Mouse (Mus musculus) olfactory bulb, adult 2 months (tissue): ENCODE data around the gene Eps8l1.

ENCODE experiments used
- CTCF ChIP-seq: fragments of 200-500 bp; IDR thresholded peaks from 2 replicates; pipeline ENCODE4 v1.5.1; 2012; ENCODE audit warnings: low read depth, mild to moderate bottlenecking, low read length, moderate library complexity; ENCODE audit not compliant: insufficient read depth
- POLR2A ChIP-seq: fragments of 200-500 bp; IDR thresholded peaks from 2 replicates; pipeline ENCODE4 v1.6.1; 2012; ENCODE audit warnings: mild to moderate bottlenecking, low read depth, low read length, moderate library complexity; ENCODE audit not compliant: insufficient read depth

DNA sequence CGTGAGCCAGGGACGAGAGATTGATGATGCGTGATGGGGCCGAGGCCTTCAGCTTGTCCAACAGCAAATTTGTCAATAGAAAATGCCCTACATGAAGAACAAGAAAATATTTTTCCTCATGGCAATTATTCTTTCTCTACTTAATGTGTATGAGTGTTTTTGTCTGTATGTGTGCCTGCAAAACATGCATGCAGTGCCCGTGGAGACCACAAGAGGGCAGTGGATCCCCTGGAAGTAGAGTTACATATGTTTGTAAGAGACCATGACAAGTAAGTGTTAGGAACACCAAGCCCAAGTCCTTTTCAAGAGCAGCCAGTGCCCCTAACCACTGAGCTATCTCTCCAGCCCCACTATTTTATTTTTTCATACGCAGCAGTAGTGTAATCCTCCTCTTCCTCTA lies 28.9 kb upstream of the Eps8l1 start:
- TF ChIP-seq CTCF (no peak), POLR2A (no peak)
